Mouse (Mus musculus): Measurements from ENCODE around the gene Kdf1.

DNA sequence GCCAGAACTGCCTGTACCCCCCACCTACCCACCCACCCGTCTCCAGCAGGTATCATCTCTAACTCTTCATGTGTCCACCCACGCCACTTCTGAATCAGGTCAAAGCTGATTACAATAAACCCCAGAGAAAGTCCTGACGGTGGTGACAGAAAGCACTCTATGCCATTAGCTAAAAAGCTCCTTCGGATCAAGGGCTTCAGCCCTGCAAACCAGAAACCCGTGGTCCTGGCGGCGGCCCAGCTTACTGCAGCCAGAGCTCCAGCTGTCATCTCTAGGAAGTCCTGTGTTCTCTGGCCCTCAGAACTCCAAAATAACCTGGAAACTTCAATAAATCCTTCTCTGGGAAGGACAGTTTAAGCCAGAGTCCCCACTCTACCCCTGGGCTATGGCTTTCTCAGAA is 23.1 kb upstream of the Kdf1 start:
- no peak for TF ChIP-seq CTCF (conservative IDR thresholded peaks at IDR 0.05; ENCODE audit: low read length)
- no peak for TF ChIP-seq POU5F1 (IDR thresholded peaks at IDR 0.05; ENCODE audit: borderline replicate concordance, low read length)
- no peak for TF ChIP-seq NANOG (IDR thresholded peaks at IDR 0.05; ENCODE audit: borderline replicate concordance, low read length)
